Mouse (Mus musculus): ENCODE results near the gene Iqcn. TPM values are rescaled to one million over a fixed set of nuclear protein-coding genes. Genes with fewer than 3 reads are reported as not detected.
A peak's percentile ranks its signal among the peaks of the same experiment; 100 is the strongest.

The Iqcn gene
- total RNA-seq, 2 experiments from 2014 or later, result not detected

GRCm38 (mm10) chr8:70682193-70682592, 21.1 kb upstream of the Iqcn start:
- intact Hi-C loops (cut with DNase I), result no loop called here
- peak; percentile 43 for TF ChIP-seq CTCF (IDR thresholded peaks at IDR 0.05)
- Histone ChIP-seq H3K4me3 (peak overlapping the region; percentile 58), H3K27ac (peak overlapping the region; percentile 88)
- DNase-seq, result peak; percentile 93

DNA sequence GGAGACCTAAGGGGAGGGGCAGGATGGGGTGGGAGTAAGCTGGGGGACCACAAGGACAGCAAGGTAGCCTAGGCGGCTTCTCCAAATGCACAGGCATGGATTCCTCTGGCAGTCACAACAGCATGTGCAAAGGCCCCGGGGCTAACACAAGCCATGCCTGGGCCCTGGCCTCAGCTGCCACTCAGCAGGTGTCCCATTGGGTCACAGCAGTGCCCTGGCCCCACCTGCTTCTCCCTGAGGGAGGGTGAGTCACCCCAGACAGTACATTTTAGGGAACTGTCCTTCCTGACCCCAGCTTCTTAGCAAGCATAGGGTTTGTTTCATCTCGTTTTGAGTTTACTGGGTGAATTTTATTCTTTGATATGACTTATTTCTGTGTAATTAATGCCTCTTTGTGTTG, 20.6 kb upstream of the Iqcn start:
- TF ChIP-seq CTCF (IDR thresholded peaks at IDR 0.05), result no peak
- no peak for DNase-seq
- Histone ChIP-seq H3K4me3 (peak overlapping the region; percentile 58), H3K27ac (peak overlapping the region; percentile 88)
- intact Hi-C loops (cut with DNase I), result no loop called here

DNA sequence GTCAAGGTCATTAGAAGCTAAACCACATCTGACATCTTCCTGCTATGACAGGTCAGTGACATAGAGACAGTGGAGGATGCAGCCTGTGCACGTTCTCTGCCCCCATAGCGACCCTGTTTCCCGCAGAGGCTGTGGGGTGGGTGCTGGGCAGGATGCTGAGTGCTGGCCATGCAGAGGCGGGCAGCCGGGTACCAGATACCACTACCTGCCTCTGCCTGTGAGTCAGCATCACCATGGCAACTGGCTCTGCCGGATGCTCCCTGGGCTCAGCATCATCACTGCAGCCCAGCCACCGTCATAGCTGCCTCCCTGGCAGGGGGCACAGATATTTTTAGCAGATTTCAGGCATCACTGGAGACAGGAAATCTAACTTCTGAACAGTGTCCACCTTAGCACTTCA, 19.0 kb upstream of the Iqcn start:
- no peak overlapping the region for H3K4me3 ChIP-seq
- TF ChIP-seq CTCF (IDR thresholded peaks at IDR 0.05), result no peak
- intact Hi-C loops (cut with DNase I), result no loop called here
- no peak for DNase-seq
- no peak overlapping the region for H3K27ac ChIP-seq

DNA sequence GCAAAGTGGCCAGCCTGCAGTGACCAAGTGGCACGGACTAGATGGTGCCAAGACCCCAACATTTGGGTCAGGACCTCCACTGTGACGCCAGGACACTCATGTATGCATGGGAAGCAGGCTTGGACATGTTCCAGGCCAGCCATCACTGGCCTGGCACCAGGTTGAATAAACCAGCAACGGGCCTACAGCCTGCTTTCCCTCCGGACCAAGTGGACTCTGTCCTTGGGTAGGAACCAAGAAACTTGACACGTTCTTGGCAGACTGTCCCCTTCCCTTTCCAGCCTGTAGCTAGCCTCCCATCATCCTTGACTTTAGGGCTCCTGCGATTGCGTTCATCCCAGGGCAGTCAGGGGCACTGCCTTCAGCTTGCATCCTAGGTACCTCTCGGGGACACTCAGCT, 15.7 kb upstream of the Iqcn start:
- TF ChIP-seq CTCF (IDR thresholded peaks at IDR 0.05), result no peak
- peak overlapping the region; percentile 80 for H3K27ac ChIP-seq
- intact Hi-C loops (cut with DNase I), result no loop called here

DNA sequence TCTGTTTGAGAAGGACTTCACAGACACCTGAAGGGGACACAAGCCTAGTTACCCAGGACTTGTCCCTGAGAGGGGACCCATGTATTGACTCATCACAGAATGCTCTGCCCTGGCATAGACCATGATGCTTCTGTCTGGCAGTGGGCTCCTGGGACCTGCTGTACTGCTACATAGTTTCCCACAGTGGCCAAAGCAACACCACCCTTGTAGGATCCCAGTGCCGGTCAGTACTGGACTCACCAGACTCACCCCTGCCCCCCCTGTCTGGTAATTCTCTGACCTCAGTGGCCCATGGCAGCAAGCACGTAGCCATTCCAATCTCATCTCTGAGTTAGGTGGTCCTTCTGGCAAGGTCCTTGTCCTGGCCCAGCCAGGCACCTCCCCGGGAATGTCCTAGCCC, 15.1 kb upstream of the Iqcn start:
- no peak for TF ChIP-seq CTCF (IDR thresholded peaks at IDR 0.05)
- intact Hi-C loops (cut with DNase I), result no loop called here

More for the DNA sequence above, 15.7 kb upstream of the Iqcn start:
- H3K4me3 ChIP-seq, result no peak overlapping the region
- peak; percentile 88 for DNase-seq

DNA sequence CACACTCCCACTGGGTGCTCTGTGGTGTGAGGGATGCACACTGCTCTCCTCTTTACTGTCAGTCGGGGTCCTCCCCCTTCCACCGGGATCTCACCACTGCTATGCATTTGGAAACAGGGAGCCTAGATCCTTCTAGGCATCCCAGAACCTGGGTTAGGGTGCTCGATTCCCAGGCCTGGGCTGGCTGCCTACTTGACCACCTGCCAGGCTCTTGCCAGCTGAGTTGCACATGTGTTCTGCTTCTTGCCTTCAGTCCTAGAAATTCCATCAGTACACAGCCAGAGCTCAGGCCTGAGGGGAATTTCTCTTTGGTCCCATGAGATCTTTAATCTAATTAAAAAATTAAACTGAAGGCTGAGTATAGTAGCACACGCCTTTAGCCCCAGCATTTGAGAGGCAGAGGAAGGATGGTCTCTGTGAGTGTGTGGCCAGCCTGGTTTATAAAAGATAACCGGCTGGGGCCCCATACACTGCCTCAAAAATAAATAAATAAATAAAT, 13.3 kb upstream of the Iqcn start:
- intact Hi-C loops (cut with DNase I), result no loop called here
- H3K27ac ChIP-seq, result no peak overlapping the region
- no peak overlapping the region for H3K4me3 ChIP-seq
- peak; percentile 74 for DNase-seq
- no peak for TF ChIP-seq CTCF (IDR thresholded peaks at IDR 0.05)

More for the DNA sequence above, 15.1 kb upstream of the Iqcn start:
- no peak overlapping the region for H3K4me3 ChIP-seq
- no peak for DNase-seq
- H3K27ac ChIP-seq, result peak overlapping the region; percentile 80

- intact Hi-C loops (cut with DNase I), result no loop called here
- TF ChIP-seq CTCF (IDR thresholded peaks at IDR 0.05), result no peak
- no peak for DNase-seq
- H3K27ac ChIP-seq, result no peak overlapping the region
- no peak overlapping the region for H3K4me3 ChIP-seq
These were observed 12.0 kb upstream of the Iqcn start for GRCm38 (mm10) chr8:70691230-70691629.

DNA sequence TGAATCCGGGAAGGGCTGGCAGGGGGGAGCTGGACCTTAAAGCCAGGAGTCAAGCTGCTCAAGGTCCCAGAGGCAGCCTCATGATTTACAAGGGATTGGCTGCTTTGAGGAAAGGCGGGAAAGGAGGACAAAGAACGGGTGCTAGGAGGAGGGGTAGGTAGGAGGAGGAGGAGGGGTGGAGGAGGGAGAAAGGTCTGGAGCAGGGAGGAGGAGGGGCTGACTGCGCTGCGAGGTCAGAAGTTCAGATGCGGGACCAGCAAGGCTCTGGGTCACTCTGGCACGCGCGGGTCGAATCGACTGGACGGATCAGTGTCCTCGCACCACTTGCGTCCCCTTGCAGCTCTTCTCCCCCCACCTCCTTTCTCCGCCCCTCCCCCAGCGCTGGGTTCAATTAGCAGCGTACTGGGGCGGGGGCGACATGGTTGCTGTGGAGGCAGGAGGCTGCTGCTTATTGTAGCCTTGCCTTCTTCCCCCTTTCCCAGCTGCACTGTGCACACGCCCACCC, 11.5 kb upstream of the Iqcn start:
- H3K4me3 ChIP-seq, result no peak overlapping the region
- H3K27ac ChIP-seq, result no peak overlapping the region
- no peak for TF ChIP-seq CTCF (IDR thresholded peaks at IDR 0.05)
- intact Hi-C loops (cut with DNase I), result no loop called here
- no peak for DNase-seq

GRCm38 (mm10) chr8:70693636-70694035, 9.6 kb upstream of the Iqcn start:
- H3K4me3 ChIP-seq, result no peak overlapping the region
- DNase-seq, result no peak
- intact Hi-C loops (cut with DNase I), result no loop called here
- no peak for TF ChIP-seq CTCF (IDR thresholded peaks at IDR 0.05)
- no peak overlapping the region for H3K27ac ChIP-seq

DNA sequence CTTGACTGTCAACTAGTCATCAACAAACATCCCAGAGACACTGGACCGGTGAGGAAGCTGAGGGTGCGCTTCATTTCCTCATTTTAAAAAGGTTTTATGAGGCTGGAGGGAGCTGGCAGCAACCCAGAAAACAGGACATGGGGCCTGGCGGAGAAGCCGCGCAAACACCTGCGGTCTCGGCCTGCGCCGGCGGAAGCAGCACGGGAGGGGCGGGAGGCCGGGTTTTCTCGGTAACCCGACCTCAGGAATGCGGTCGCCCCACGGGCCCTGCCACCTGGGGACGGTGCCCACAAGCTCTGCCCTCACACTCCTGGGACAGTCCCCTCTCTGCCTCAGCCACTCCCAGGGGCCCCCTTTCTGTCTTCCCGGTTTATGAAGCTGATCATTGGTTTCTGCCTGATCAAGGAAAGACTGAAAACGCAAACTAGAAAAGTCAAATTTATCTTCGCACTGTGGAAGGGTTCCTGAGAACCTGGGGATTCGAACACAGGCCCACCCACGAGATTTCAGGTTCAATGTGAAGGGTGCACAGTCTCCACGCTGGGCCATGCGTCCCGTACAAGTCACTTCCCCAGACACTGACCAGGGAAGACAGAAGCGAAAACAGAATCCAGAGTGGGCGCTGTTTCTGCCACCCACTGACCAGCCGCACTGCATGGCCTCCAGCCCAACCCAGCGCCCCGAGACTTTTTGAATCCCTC, 7.8 kb upstream of the Iqcn start:
- peak; percentile 80 for DNase-seq
- TF ChIP-seq CTCF (IDR thresholded peaks at IDR 0.05), result no peak
- intact Hi-C loops (cut with DNase I), result no loop called here
- H3K4me3 ChIP-seq, result peak overlapping the region; percentile 50
- peak overlapping the region; percentile 100 for H3K27ac ChIP-seq

GRCm38 (mm10) chr8:70696019-70696885, 7.0 kb upstream of the Iqcn start:
- H3K4me3 ChIP-seq, result peak overlapping the region; percentile 61
- peak overlapping the region; percentile 100 for H3K27ac ChIP-seq
- peak; percentile 87 for DNase-seq
- TF ChIP-seq CTCF (IDR thresholded peaks at IDR 0.05), result no peak
- intact Hi-C loops (cut with DNase I), result no loop called here

DNA sequence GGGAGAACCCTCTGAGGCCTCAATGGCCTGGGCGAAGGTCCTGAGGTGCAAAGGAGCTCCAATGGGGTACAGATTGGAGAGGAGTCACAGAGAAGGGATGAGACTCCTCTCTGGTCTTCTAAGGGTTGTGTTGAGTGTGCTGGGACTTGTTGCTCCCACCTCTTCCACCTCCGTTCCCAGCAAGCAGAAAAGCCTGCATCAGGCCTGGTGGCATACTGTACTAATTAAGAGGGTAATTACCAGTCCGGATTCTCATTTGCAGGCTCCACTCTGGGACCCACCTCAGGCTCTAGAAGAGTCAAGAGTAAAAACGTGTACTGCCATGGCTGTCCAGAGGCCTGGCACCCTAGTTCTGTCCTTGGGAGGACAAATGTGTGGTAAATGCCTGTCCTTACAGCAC, 6.3 kb upstream of the Iqcn start:
- no peak for TF ChIP-seq CTCF (IDR thresholded peaks at IDR 0.05)
- no peak for DNase-seq
- Histone ChIP-seq H3K27ac (peak overlapping the region; percentile 100), H3K4me3 (peak overlapping the region; percentile 61)
- intact Hi-C loops (cut with DNase I), result no loop called here
